Mouse (Mus musculus): ENCODE data around the gene Irs2.

DNA sequence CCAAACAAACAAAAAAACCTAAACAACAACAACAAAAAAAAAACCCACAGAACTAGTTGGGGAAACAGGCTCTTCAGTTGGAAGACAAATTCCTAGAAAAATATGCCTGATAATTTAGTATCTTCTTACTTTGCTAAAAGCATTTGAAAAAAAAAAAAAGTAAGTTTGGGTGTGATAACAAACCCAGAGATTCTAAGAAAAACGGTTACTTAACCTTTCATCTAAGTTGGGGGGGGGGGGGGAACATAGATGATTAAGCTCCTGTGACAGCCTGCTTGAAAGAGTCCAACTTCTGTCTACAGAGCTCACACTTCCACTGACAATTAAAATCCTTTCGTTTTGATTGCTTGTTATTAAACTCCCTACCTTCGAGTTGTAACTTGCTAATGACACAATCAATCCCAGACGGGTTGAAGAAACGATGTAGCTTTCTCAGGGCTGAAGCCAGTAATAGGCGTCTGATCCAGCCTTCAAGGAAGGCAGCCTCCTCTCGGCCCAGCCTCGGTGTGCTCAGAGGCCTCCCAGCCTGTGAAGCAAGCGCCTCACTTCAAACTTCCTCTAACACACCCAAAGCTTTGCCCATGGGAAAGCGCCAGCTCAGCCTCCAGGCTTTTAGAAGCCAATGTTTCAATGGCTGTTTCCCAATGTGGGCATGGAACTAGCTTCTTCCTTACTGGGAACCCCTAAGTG lies 17.7 kb downstream of the Irs2 start:
- TF ChIP-seq POLR2A (IDR thresholded peaks at IDR 0.05; ENCODE audit: insufficient read depth, low read depth, low read length) (no peak), EP300 (IDR thresholded peaks at IDR 0.05; ENCODE audit: insufficient read depth, low read depth, low read length) (no peak)

Measured in heart, adult 2 months (tissue).